Mouse (Mus musculus): ENCODE data around the gene Prss48.

DNA sequence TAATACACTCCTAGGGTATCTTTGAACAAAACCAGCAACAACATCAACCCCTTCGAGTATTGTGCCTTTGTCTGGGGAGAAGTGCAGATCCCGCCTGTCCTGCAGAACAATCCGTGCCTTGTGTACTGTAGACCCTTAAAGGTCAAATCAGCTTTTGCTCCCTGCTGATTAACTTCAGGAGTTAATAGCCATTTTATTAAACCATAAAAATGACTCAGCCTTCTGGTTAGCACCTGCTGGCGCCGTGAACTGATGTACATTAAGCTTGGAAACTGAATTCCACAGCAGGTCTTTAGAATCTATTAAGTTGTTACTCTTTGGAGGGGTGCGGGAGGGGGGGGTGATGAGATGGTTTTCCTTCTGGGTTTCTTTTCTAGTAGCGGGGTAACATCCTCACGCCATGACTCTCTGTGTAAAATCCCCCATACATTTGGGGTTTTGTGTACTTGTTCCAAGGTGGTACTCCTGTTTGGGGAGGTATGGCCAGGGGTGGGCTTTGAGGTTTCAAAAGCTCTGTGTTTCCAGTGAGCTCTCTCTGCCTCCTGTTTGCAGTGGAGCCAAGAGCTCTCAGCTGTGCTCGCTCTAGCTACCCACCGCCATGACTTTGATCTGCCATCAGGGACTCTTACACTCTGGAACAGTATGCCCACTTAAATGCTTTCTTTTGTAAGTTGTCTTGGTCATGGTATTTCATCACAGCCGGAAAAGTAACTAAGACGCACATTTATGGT, 21.9 kb upstream of the Prss48 start:
- TF ChIP-seq POLR2A (IDR thresholded peaks at IDR 0.05; ENCODE audit: low read depth, low read length) (no peak), CTCF (IDR thresholded peaks at IDR 0.05; ENCODE audit: extremely low read depth, insufficient read length, insufficient replicate concordance, low read depth, low read length) (no peak)

Data from small intestine, adult 2 months (tissue).